Mouse (Mus musculus) retina, postnatal 7 days (tissue): ENCODE measurements around the gene Phf23.
"Not testable (repeated sequence)": the region's sequence is repeated elsewhere in the genome, so short reads cannot be mapped to it uniquely, and the experiment has no call there.

Experiments
- DNase-seq: peaks from one replicate; pipeline ENCODE4 v3.0.0-alpha.2; 2012; ENCODE audit warnings: low read depth, low spot score

Phf23 gene

GRCm38 (mm10) chr11:69999666-70000065, 4.1 kb downstream of the Phf23 start:
- DNase-seq = no peak

- peak; percentile 90 for DNase-seq
Observed at GRCm38 (mm10) chr11:70000396-70000898, 4.9 kb downstream of the Phf23 start, which contains the start of gene Dvl2. Gene Dvl2 (plus strand): TSS chr11:70000595.

- DNase-seq = no peak
Observed at GRCm38 (mm10) chr11:70001159-70001558, 5.6 kb downstream of the Phf23 start.

GRCm38 (mm10) chr11:70001865-70002264, 6.3 kb downstream of the Phf23 start:
- no peak for DNase-seq

- no peak for DNase-seq
Observed at GRCm38 (mm10) chr11:70002471-70002870, 6.9 kb downstream of the Phf23 start.

- DNase-seq = no peak
Observed at GRCm38 (mm10) chr11:70005521-70005920, 9.9 kb downstream of the Phf23 start.

GRCm38 (mm10) chr11:70010033-70010432, 14.5 kb downstream of the Phf23 start:
- no peak for DNase-seq

GRCm38 (mm10) chr11:70010548-70010947, 15.0 kb downstream of the Phf23 start:
- DNase-seq = no peak

- no peak for DNase-seq
Observed at GRCm38 (mm10) chr11:70010961-70011360, 15.4 kb downstream of the Phf23 start.

- DNase-seq = no peak
Observed at GRCm38 (mm10) chr11:70012931-70013330, 17.4 kb downstream of the Phf23 start.

- DNase-seq = no peak
Observed at GRCm38 (mm10) chr11:70013408-70013807, 17.8 kb downstream of the Phf23 start.

GRCm38 (mm10) chr11:70014051-70014450, 18.5 kb downstream of the Phf23 start:
- no peak for DNase-seq

GRCm38 (mm10) chr11:70014880-70015558, 19.4 kb downstream of the Phf23 start, which contains the start of gene Acadvl:
Gene Acadvl (minus strand): TSS chr11:70015411.
- DNase-seq = peak; percentile 71

- DNase-seq = no peak
Observed at GRCm38 (mm10) chr11:70015677-70016076, 20.1 kb downstream of the Phf23 start.

- not testable (repeated sequence) for DNase-seq
Observed at GRCm38 (mm10) chr11:70016177-70016576, 20.6 kb downstream of the Phf23 start.

- no peak for DNase-seq
Observed at GRCm38 (mm10) chr11:70016669-70017068, 21.1 kb downstream of the Phf23 start, which contains the start of gene Dlg4. Gene Dlg4 (plus strand): TSS chr11:70016942.

- DNase-seq = no peak
Observed at GRCm38 (mm10) chr11:70017199-70017767, 21.7 kb downstream of the Phf23 start.

- peak; percentile 59 for DNase-seq
Observed at GRCm38 (mm10) chr11:70018131-70018990, 22.8 kb downstream of the Phf23 start.

GRCm38 (mm10) chr11:70019495-70020021, 24.0 kb downstream of the Phf23 start:
- no peak for DNase-seq

GRCm38 (mm10) chr11:70020022-70020631, 24.6 kb downstream of the Phf23 start:
- no peak for DNase-seq

GRCm38 (mm10) chr11:70020731-70021263, 25.2 kb downstream of the Phf23 start:
- peak; percentile 78 for DNase-seq
